Mouse (Mus musculus): ENCODE measurements at regions not wholly inside any gene's neighbourhood (a gene's known extent, or its start where the extent isn't known, plus 50 kb on each side); places are given as distances from the start of the nearest gene placed in this dataset.

GRCm38 (mm10) chr13:114760901-114761300 is 57.1 kb upstream of the Mocs2 start:
- no peak overlapping the region for H3K27ac ChIP-seq
- intact Hi-C loops (cut with DNase I), result no loop called here
- no peak overlapping the region for H3K4me3 ChIP-seq
- TF ChIP-seq CTCF (IDR thresholded peaks at IDR 0.05), result no peak
- no peak for DNase-seq (ENCODE audit: extremely low spot score in 1 of 2, low spot score in 2 of 2)

Small RNAs in the stretch of these regions (microRNA-seq; reads per million reads assigned to microRNA genes)
- gene Gm25950, result 0 reads per million in 2 experiments
